Mouse (Mus musculus): ENCODE data around the gene Pbx2. TPM values are rescaled to one million over a fixed set of nuclear protein-coding genes. Genes with fewer than 3 reads are reported as not detected.

The Pbx2 gene
- 12.2 TPM for polyA plus RNA-seq (2017; shearing (Covaris generic))

GRCm38 (mm10) chr17:34591029-34591993 is at the start of gene Pbx2:
TSS of gene Pbx2 (plus strand) at chr17:34591266.

DNA sequence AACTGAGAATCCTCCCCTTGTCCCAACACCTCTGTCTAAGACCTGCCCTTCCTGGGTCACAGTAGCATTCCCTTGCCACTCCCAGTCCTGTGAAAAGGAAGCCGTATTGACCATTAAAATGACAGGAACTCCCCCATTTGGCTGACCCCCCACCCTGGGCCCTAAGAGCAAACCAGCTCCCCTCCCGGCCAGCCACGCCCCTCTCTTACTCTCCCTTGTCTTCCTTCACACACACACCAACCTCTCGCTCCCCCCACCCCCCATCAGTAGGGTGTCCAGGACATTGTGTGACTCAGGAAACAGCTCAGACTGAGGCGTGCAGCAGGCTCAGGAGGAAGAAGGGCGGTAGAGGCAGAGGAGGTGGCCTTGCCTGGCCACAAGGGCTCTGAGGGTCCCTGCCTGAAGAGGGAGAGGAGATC is 27.1 kb upstream of the Pbx2 start, which contains the start of gene Notch4:
Gene Notch4, plus strand, starts transcription at position 266 of the 419 bp plus-strand sequence.

GRCm38 (mm10) chr17:34589681-34590101 is 1.4 kb upstream of the Pbx2 start, which contains the start of gene Gpsm3:
TSS of gene Gpsm3 (plus strand) at chr17:34589806.

GRCm38 (mm10) chr17:34597566-34598095 is 6.6 kb downstream of the Pbx2 start, which contains the start of gene Ager:
TSS of gene Ager (plus strand) at chr17:34597862.

DNA sequence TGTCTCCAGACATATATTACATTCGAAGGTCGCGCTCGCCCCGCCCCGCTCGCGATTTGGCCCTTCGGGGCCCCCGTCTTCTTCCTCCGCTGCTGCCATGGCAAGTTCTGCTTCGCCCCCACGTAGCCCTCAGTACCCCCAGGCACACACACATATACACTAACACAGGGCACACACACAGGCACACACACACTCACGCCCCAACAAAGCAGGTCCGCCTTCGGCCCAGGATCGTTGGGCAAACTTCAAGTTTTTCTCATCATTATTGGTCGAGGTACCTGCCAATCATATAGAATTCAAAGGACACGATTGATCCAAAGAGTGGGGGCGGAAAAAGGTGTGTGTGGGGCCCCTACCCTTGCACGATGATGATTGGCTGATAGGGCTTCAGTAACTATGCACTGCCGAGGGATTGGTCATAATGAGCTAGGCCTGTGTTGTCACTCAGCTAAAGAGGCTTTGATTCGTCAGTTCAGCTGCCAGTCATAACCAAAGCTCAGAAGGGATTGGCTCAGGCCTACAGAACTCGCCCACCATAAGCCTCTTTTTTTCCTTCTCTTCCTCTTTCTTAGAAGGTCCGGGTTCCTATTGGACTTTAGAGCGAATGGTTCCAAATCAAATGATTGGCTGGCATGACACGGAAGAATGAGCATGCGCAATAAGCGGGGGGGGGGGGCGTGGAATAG is 12.5 kb downstream of the Pbx2 start, which contains the start of gene Rnf5:
Gene Rnf5, minus strand, starts transcription at position 316 of the 686 bp plus-strand sequence.

GRCm38 (mm10) chr17:34604061-34604508 is 13.0 kb downstream of the Pbx2 start, which contains the start of gene Agpat1:
TSS of gene Agpat1 (plus strand) at chr17:34604262.

DNA sequence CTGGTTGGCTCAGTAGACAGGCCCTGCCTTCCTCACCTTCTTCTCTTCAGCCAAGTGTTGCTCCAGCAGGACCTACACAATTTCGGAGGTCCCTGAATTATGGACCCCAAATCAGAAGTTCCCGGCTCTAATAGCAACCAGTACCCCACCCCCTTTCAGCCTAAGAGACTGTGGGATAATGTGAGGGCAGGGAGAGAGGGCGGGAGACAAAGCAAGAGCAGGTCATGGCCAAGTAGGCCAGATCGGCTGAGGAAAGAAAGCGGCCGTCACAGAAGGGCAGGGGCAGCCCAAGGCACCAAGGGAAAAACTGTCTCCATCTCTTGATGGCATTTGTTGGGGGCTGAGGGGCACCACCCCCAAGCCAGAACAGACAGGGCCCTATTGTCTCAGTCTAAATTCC is 24.8 kb downstream of the Pbx2 start, which contains the start of gene Egfl8:
Gene Egfl8, minus strand, starts transcription at position 101 of the 400 bp plus-strand sequence.

DNA sequence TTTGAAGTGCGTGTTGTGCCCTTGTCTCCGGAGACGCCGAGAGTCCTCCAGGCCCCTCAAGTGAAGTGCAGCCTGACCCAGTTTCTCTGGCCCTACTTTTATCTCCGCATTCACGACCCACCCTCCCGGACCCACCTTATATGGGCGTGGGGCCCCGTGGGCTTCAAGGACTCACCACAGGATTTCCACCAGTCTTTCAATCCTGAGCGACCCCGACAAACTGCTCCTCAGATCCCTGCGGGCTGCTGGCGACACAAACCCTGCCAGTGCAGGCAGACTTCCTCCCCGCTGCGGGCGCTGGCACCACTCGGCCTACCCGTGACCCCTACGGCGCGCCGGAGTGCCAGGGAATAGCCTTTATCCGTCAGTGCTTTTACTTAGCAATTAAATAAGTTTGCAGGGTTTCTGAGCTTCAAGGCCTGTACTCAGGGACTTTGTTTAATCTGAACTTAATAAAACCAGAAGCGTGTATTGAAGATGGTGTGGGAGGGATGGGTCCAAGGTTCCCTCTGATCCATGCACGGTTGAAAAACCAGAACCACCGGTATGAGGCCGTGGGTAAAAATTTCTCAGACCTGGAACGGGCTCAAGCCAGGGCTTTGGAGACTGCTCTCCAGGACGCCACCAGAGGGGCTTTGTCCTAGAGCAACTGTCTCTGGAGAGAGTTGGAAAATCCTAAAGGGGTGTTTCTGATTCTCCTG is 37.0 kb downstream of the Pbx2 start, which contains the start of gene Ppt2:
Gene Ppt2, minus strand, starts transcription at position 568 of the 701 bp plus-strand sequence.

DNA sequence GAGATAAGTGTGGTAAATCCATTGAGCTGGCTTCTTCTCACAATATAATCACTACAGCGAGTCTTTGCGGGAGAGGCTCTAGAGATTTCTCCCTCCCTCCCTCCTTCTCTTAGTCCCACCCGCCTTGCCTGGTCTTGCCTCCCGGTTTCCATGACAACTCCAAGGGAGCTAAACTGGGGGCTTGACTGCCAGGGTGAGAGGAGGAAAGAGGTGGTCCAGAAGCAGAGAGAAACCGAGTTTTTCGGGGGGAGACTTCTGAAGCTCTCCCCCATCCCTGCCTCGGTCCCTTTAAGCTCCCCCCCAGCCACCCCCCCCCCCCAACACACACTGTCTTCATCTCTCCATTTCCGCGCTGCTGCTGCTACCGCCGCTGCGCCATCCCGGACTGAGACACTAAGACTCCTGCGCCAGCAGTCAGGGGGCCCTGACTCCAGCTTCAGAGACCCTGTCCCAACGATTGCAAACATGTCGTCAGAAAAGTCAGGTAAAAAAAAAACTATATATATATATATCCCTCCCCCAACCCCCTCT is 38.2 kb downstream of the Pbx2 start, which contains the start of gene Prrt1:
Gene Prrt1, plus strand, starts transcription at position 313 of the 531 bp plus-strand sequence.

GRCm38 (mm10) chr17:34644608-34645007 is 53.5 kb downstream of the Pbx2 start, which contains the start of gene Fkbpl:
TSS of gene Fkbpl (plus strand) at chr17:34644764.

Other genes with a start within 250 kb of the Pbx2 start
- 0.85 TPM for gene Btnl2, start 236.4 kb upstream of the Pbx2 start, polyA plus RNA-seq (2017; shearing (Covaris generic))
- not detected for gene Btnl1, start 214.1 kb upstream of the Pbx2 start, polyA plus RNA-seq (2017; shearing (Covaris generic))
- gene BC051142, start 192.4 kb upstream of the Pbx2 start, polyA plus RNA-seq (2017; shearing (Covaris generic)): not detected
- not detected for gene Btnl4, start 113.9 kb upstream of the Pbx2 start, polyA plus RNA-seq (2017; shearing (Covaris generic))
- not detected for gene Btnl6, start 73.9 kb upstream of the Pbx2 start, polyA plus RNA-seq (2017; shearing (Covaris generic))
- 0.12 TPM for gene Notch4, start 27.0 kb upstream of the Pbx2 start, polyA plus RNA-seq (2017; shearing (Covaris generic))
- gene Gpsm3, start 1.5 kb upstream of the Pbx2 start, polyA plus RNA-seq (2017; shearing (Covaris generic)): 267 TPM
- 1.7 TPM for gene Ager, start 6.6 kb downstream of the Pbx2 start, polyA plus RNA-seq (2017; shearing (Covaris generic))
- 56.4 TPM for gene Rnf5, start 12.4 kb downstream of the Pbx2 start, polyA plus RNA-seq (2017; shearing (Covaris generic))
- 16.8 TPM for gene Agpat1, start 13.0 kb downstream of the Pbx2 start, polyA plus RNA-seq (2017; shearing (Covaris generic))
- gene Egfl8, start 24.7 kb downstream of the Pbx2 start, polyA plus RNA-seq (2017; shearing (Covaris generic)): 3.1 TPM
- 17.4 TPM for gene Ppt2, start 37.2 kb downstream of the Pbx2 start, polyA plus RNA-seq (2017; shearing (Covaris generic))
- 9.7 TPM for gene Prrt1, start 38.3 kb downstream of the Pbx2 start, polyA plus RNA-seq (2017; shearing (Covaris generic))
- 2.8 TPM for gene Fkbpl, start 53.5 kb downstream of the Pbx2 start, polyA plus RNA-seq (2017; shearing (Covaris generic))
- gene Atf6b, start 55.9 kb downstream of the Pbx2 start, polyA plus RNA-seq (2017; shearing (Covaris generic)): 47.3 TPM
- not detected for gene Tnxb, start 79.3 kb downstream of the Pbx2 start, polyA plus RNA-seq (2017; shearing (Covaris generic))
- not detected for gene C4b, start 152.6 kb downstream of the Pbx2 start, polyA plus RNA-seq (2017; shearing (Covaris generic))
- not detected for gene Cyp21a1, start 213.3 kb downstream of the Pbx2 start, polyA plus RNA-seq (2017; shearing (Covaris generic))
- gene Stk19, start 245.7 kb downstream of the Pbx2 start, polyA plus RNA-seq (2017; shearing (Covaris generic)): 18.7 TPM
- gene Dxo, start 245.8 kb downstream of the Pbx2 start, polyA plus RNA-seq (2017; shearing (Covaris generic)): 89.1 TPM